Mouse (Mus musculus) G1E (cell line): Measurements from ENCODE around the gene Akap3.

ENCODE experiments used
- CTCF ChIP-seq: IDR thresholded peaks from 2 replicates; pipeline ENCODE4 v1.5.1; 2012; ENCODE audit warnings: low read depth, low read length, inconsistent platforms, mixed read lengths
- GATA1 ChIP-seq: IDR thresholded peaks from 2 replicates; pipeline ENCODE4 v1.6.1; 2012; ENCODE audit warnings: borderline replicate concordance, low read length, inconsistent platforms, mixed read lengths
- GATA2 ChIP-seq: IDR thresholded peaks from 2 replicates; pipeline ENCODE4 v1.6.1; 2012; ENCODE audit warnings: low read depth, low read length, inconsistent platforms, borderline replicate concordance
- POLR2AphosphoS5 ChIP-seq: IDR thresholded peaks from 2 replicates; pipeline ENCODE4 v1.6.1; 2012; ENCODE audit warnings: low read depth, low read length, inconsistent platforms; ENCODE audit not compliant: insufficient replicate concordance
- TAL1 ChIP-seq: conservative IDR thresholded peaks from 2 replicates; pipeline ENCODE4 v1.6.1; 2012; ENCODE audit warnings: low read depth, low read length, inconsistent platforms, mixed read lengths

DNA sequence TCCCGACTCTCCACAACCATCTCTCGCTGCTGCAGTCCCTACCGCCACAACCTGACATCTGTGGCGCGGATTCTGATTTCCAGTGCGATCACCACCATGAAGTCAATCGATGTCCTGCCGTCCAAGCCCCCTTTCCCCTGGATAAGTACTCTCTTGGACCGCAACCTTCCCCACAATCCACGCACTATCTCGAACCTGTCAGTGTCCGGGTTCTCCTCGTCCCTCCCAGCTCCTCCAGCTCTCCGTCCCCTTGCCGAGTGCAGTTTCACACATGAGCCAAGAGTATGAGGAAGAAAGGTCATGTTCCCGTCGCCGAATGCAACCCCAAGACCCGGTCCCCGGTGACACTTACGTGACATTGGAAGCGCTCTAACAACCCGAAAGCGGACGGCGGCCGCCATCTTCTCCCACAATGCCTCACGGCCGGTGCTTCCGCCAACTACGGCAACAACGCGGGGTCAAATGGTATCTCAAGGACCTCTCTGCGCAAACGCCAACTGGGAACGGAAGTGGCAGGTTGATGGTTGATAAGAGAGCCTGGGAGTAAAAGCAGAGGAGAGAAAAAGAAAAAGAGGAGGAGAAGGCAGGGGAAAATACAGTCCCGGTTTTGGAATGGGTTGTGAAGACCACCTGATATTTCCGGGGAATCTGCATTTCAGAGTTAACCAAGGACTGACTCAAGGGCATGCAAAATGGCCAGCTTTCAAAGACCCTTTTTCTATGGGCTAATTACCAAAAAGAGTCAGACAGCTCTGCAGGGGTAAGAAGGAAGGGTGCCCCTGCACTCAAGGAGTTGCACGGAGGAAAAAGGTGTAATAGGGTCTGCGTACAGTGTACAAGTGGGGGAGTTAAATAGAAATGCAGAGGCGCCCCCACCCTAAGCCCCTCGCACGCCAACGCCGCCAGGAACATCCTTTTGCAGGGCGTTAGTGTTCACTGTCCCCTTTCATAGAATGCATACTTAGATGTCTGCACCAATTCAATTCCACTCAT is 3.9 kb upstream of the Akap3 start, which contains the start of gene Ndufa9:
- TF ChIP-seq CTCF = no peak
- no peak for TF ChIP-seq TAL1
- no peak for TF ChIP-seq GATA1
- TF ChIP-seq POLR2AphosphoS5 = no peak
- no peak for TF ChIP-seq GATA2
